Mouse (Mus musculus): ENCODE data around the gene Wsb2. TPM values are rescaled to one million over a fixed set of nuclear protein-coding genes. Genes with fewer than 3 reads are reported as not detected.

Gene Wsb2
- polyA plus RNA-seq, 1 experiment from 2014 or later = 78.0 TPM

DNA sequence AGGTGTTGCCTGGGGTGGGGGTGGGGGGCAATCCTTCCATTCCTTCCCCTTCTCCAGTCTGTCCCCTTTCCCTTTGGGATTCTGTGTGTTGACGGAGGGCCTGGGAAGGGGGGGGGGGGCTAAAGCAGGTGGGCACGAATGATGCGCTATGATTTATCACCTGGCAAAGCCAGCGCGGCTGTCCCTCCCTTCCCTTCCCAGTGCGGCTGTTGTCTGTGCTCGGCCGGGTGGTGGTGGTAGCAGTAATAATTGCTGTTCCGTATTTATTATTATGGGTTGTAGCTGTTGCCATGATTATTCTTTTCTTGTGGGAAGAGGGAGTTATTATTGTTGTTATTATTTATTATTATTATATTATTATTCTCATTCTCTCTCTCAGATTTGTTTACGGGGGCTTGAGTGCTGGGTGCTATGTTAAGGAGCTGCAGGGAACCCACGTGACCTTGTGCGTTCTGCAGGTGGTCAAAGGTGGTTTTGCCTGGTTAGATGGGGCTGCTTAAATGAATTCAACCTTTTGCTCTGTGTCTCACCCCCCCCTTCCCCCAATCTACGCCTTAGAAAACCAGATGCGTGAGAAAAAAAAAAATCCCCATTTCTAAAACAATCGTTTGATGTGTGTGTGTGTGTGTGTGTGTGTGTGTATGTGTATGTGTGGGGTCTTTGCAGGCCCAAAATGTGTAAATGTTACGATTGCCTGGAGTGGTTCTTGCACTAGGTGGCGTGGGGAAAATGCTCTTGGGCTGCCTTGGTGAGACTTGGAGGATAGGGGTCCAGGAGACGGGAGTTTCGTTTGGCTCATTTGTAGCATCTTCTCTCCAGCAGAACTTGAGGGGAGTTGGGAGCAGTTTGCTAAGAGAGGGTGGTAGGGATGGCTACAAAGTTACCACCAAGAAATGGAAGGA, 58.2 kb downstream of the Wsb2 start:
- Histone ChIP-seq H3K36me3 (no peaks in the 10 kb centered on the region), H3K4me2 (peak overlapping the region; percentile 88; the same call in 1 of the 2 replicates), H3K4me1 (peaks cover 4% of the 10 kb centered on the region; the same call in 1 of the 2 replicates), H3K27me3 (replicated peaks) (peaks cover 36% of the 10 kb centered on the region), H3K9ac (no peak overlapping the region), H3K9me3 (no peaks in the 10 kb centered on the region), H3K4me3 (replicated peaks) (peak overlapping the region; percentile 56; the same call in 1 of the 2 replicates), H3K27ac (no peak overlapping the region)
- WGBS = 35% methylated on average over 19 of the region's 19 CpGs
- no peak for ATAC-seq (ENCODE audit: insufficient read depth, low FRiP score, low read depth)

DNA sequence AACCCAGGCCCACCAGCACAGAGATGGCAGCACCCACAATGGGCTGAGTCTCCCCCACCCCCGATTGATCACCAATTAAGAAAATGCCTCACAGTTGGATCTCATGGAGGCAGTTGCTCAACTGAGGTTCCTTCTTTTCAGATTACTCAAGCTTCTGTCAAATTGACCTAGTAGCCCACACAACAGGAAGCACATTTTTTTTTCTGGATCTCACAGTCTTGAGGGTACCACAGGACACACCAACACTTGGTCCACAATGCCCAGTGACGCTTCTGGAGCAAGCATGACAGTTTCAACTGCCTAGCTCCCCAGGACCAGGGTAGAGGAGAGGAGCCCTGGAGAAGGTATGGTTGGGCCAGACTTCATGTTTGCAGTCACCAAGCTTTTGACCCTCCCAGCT, 60.3 kb downstream of the Wsb2 start:
- H3K9ac ChIP-seq = no peak overlapping the region
- WGBS = 66% methylated on average over 2 of the region's 2 CpGs

More for the DNA sequence above, 60.3 kb downstream of the Wsb2 start:
- Histone ChIP-seq H3K4me1 (peaks cover 4% of the 10 kb centered on the region; the same call in 1 of the 2 replicates), H3K4me2 (no peak overlapping the region), H3K27me3 (replicated peaks) (peaks cover 30% of the 10 kb centered on the region), H3K36me3 (no peaks in the 10 kb centered on the region), H3K4me3 (replicated peaks) (no peak overlapping the region), H3K9me3 (no peaks in the 10 kb centered on the region), H3K27ac (no peak overlapping the region)
- ATAC-seq (ENCODE audit: insufficient read depth, low FRiP score, low read depth) = no peak

Other genes starting within 250 kb of the Wsb2 start
- gene Suds3, start 241.2 kb upstream of the Wsb2 start, polyA plus RNA-seq (2015; fragmentation: Nextera tagmentation; extraction: Ambion mirVana) = 74.5 and 79.0 TPM in 2 replicates
- gene Taok3, start 237.2 kb upstream of the Wsb2 start, polyA plus RNA-seq (2015; fragmentation: Nextera tagmentation; extraction: Ambion mirVana) = 32.1 and 36.9 TPM in 2 replicates
- gene Pebp1, start 69.7 kb upstream of the Wsb2 start, polyA plus RNA-seq (2015; fragmentation: Nextera tagmentation; extraction: Ambion mirVana) = 644 and 729 TPM in 2 replicates
- 19.9 and 20.1 TPM in 2 replicates for gene Vsig10, start 38.2 kb upstream of the Wsb2 start, polyA plus RNA-seq (2015; fragmentation: Nextera tagmentation; extraction: Ambion mirVana)
- 76.8 and 106 TPM in 2 replicates for gene Rfc5, start 31.7 kb downstream of the Wsb2 start, polyA plus RNA-seq (2015; fragmentation: Nextera tagmentation; extraction: Ambion mirVana)
- 0.44 and 0.73 TPM in 2 replicates for gene Ksr2, start 56.7 kb downstream of the Wsb2 start, polyA plus RNA-seq (2015; fragmentation: Nextera tagmentation; extraction: Ambion mirVana)